Mouse (Mus musculus): ENCODE results near the gene Prr13.

DNA sequence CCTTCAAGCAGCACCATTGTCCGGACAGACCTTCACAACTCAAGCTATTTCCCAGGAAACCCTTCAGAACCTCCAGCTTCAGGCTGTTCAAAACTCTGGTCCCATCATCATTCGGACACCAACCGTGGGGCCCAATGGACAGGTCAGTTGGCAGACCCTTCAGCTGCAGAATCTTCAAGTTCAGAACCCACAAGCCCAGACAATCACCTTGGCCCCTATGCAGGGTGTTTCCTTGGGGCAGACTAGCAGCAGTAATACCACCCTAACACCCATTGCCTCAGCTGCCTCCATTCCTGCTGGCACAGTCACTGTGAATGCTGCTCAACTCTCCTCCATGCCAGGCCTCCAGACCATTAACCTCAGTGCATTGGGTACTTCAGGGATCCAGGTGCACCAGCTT is 49.5 kb upstream of the Prr13 start:
- no peak for TF ChIP-seq CTCF (IDR thresholded peaks at IDR 0.05 in 2 of 3, conservative IDR thresholded peaks at IDR 0.05 in 1 of 3; ENCODE audit: control insufficient read depth in 1 of 3, insufficient read depth in 1 of 3, low read depth in 2 of 3, low read length in 3 of 3, poor library complexity in 1 of 3, severe bottlenecking in 1 of 3)
- no peak for TF ChIP-seq SMC3 (IDR thresholded peaks at IDR 0.05; ENCODE audit: low read depth, low read length)
- TF ChIP-seq POLR2A (IDR thresholded peaks at IDR 0.05; ENCODE audit: control insufficient read depth in 1 of 2, insufficient read depth in 1 of 2, low read depth in 1 of 2, low read length in 2 of 2, poor library complexity in 1 of 2) = no peak

Measured in MEL (cell line).